Mouse (Mus musculus) ES-E14 (cell line): ENCODE measurements around the gene Hmgxb4. TPM values are rescaled to one million over a fixed set of nuclear protein-coding genes. Genes with fewer than 3 reads are reported as not detected.

ENCODE experiments used
- DNase-seq: peaks from one replicate; pipeline ENCODE4 v3.0.0-alpha.2; 2013; ENCODE audit warnings: low read depth, low spot score
- H3K27ac ChIP-seq: 2 replicates; pipeline ENCODE4 v1.5.1; 2012; ENCODE audit warnings: low read depth, mild to moderate bottlenecking, low read length, moderate library complexity, mixed read lengths; ENCODE audit not compliant: poor library complexity, insufficient read depth, severe bottlenecking
- H3K36me3 ChIP-seq: 2 replicates; pipeline ENCODE4 v1.6.1; 2012; ENCODE audit warnings: mild to moderate bottlenecking, low read length, moderate library complexity, mixed read lengths; ENCODE audit not compliant: control insufficient read depth, poor library complexity, insufficient read depth, severe bottlenecking
- H3K4me1 ChIP-seq, 2 experiments: fragments of 150-350 bp in 1 of 2; sonication (generic) in 1 of 2; 2 replicates each; pipeline ENCODE4 v1.6.1; 2012; ENCODE audit warnings: low read length in 2 of 2, mild to moderate bottlenecking in 1 of 2, mixed read lengths in 1 of 2; ENCODE audit not compliant: control insufficient read depth in 2 of 2, insufficient read depth in 2 of 2, poor library complexity in 1 of 2
- H3K4me3 ChIP-seq, 2 experiments: fragments of 150-350 bp in 1 of 2; sonication (generic) in 1 of 2; 2 replicates each; pipeline ENCODE4 v1.5.1; 2012; ENCODE audit warnings: low read length in 2 of 2, low read depth in 1 of 2, mild to moderate bottlenecking in 1 of 2, mixed read lengths in 1 of 2; ENCODE audit not compliant: insufficient read depth in 1 of 2, poor library complexity in 1 of 2, severe bottlenecking in 1 of 2
- H3K9ac ChIP-seq: 2 replicates; pipeline ENCODE4 v1.6.1; 2012; ENCODE audit warnings: low read depth, mild to moderate bottlenecking, low read length, mixed read lengths; ENCODE audit not compliant: poor library complexity, insufficient read depth, severe bottlenecking
- H3K9me3 ChIP-seq: fragments of 150-350 bp; sonication (generic); 2 replicates; pipeline ENCODE4 v1.6.1; 2012; ENCODE audit warnings: low read depth, mild to moderate bottlenecking, low read length; ENCODE audit not compliant: control insufficient read depth, insufficient read depth
- CHD2 ChIP-seq: IDR thresholded peaks from 2 replicates; pipeline ENCODE4 v1.6.1; 2014; ENCODE audit warnings: mild to moderate bottlenecking, low read depth, low read length, inconsistent platforms
- HCFC1 ChIP-seq: IDR thresholded peaks from 2 replicates; pipeline ENCODE4 v1.6.1; 2012; ENCODE audit warnings: low read length, inconsistent platforms, borderline replicate concordance; ENCODE audit not compliant: insufficient read depth
- MAFK ChIP-seq: IDR thresholded peaks from 2 replicates; pipeline ENCODE4 v1.6.1; 2014; ENCODE audit warnings: mild to moderate bottlenecking, low read depth, low read length, inconsistent platforms; ENCODE audit not compliant: insufficient read depth
- ZC3H11A ChIP-seq: IDR thresholded peaks from 2 replicates; pipeline ENCODE4 v1.6.1; 2012; ENCODE audit warnings: low read depth, mild to moderate bottlenecking, inconsistent platforms, low read length, borderline replicate concordance
- ZNF384 ChIP-seq: IDR thresholded peaks from 2 replicates; pipeline ENCODE4 v1.6.1; 2012; ENCODE audit warnings: low read depth, low read length, inconsistent platforms
- in situ Hi-C, 2 experiments: fragments of 600-800 bp; cut with MboI; formaldehyde crosslinking; loops; one replicate each; pipeline ENCODE4 v1.15.1; 2025; ENCODE audit warnings: low sequenced_read_pairs in 2 of 2, inconsistent platforms in 1 of 2; ENCODE audit not compliant: unreplicated experiment in 2 of 2
- total RNA-seq: library from RNA; depleted of rRNA; stranded (reverse); fragments of 300-350 nt; gene quantifications from 2 replicates; pipeline ENCODE4 v1.2.3, GENCODE M21; 2012

Gene Hmgxb4
- total RNA-seq, 1 experiment, result 66.5 TPM

GRCm38 (mm10) chr8:75039754-75040153 is 46.6 kb downstream of the Hmgxb4 start:
- H3K4me1 ChIP-seq, result peaks cover 3 to 8% of the 10 kb centered on the region in 2 experiments; a peak in 3 of 4 replicates
- H3K36me3 ChIP-seq, result peaks cover 3% of the 10 kb centered on the region; the same call in 1 of the 2 replicates
- H3K27ac ChIP-seq, result no peak overlapping the region
- in situ Hi-C loops, result no loop called here
- TF ChIP-seq ZNF384, result no peak
- no peak for TF ChIP-seq HCFC1
- no peak for TF ChIP-seq ZC3H11A
- TF ChIP-seq MAFK, result no peak
- TF ChIP-seq CHD2, result no peak
- H3K9me3 ChIP-seq, result no peaks in the 10 kb centered on the region
- no peak overlapping the region for H3K4me3 ChIP-seq
- no peak overlapping the region for H3K9ac ChIP-seq
- DNase-seq, result no peak

GRCm38 (mm10) chr8:75042171-75042570 is 49.0 kb downstream of the Hmgxb4 start:
- H3K36me3 ChIP-seq, result no peaks in the 10 kb centered on the region
- H3K9ac ChIP-seq, result no peak overlapping the region
- no peak overlapping the region for H3K27ac ChIP-seq
- H3K4me1 ChIP-seq, result peaks cover 3 to 5% of the 10 kb centered on the region in 2 experiments; a peak in 3 of 4 replicates
- no peak overlapping the region for H3K4me3 ChIP-seq
- TF ChIP-seq MAFK, result no peak
- TF ChIP-seq ZC3H11A, result no peak
- no peak for TF ChIP-seq ZNF384
- no peak for TF ChIP-seq CHD2
- no peak for TF ChIP-seq HCFC1
- H3K9me3 ChIP-seq, result no peaks in the 10 kb centered on the region
- in situ Hi-C loops, result no loop called here
- no peak for DNase-seq

DNA sequence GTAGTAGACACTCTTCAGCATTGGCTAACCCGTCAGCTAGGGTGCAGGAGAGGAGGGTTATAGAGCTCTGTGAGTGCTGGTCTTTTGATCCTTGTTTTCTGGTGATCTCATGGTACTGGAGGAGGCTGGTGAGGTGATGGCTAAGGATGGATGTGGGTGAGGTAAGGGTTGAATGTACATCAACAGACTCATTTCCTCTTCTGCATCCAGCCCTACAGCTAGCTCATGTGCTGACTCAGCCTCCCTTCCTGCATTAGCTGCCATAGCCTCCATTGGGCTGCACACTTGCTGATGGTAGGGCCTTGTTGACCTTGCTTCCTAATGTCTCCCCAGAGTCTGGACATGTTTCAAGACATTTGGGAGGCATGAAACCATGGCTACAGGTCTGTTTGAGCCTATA is 49.8 kb downstream of the Hmgxb4 start:
- Histone ChIP-seq H3K4me1 (peaks cover 3 to 5% of the 10 kb centered on the region in 2 experiments; a peak in 3 of 4 replicates), H3K27ac (no peak overlapping the region), H3K36me3 (no peaks in the 10 kb centered on the region; the same call in 1 of the 2 replicates), H3K9ac (no peak overlapping the region), H3K9me3 (no peaks in the 10 kb centered on the region), H3K4me3 (no peak overlapping the region)
- in situ Hi-C loops, result no loop called here
- TF ChIP-seq HCFC1 (no peak), CHD2 (no peak), MAFK (no peak), ZC3H11A (no peak), ZNF384 (no peak)
- no peak for DNase-seq

DNA sequence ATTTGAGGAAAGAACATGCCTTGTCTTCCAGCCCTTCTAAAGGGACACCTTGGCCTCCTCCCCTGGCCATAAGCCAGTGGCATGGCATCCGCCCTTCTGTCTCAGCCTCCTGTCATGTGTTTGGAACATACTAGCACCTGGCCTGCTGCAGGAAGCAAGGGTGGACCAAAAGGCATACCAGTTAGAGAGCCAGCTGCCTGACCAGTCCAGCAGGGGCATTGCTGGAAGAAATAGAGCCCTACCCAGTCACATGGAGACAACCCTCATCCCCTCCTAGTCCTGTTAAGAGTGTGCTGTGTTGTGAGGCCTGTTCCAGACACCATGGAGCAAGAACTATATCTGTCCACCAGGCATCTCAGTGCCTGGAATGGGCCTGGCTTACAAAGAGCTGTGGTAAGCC is 53.1 kb downstream of the Hmgxb4 start:
- no peak overlapping the region for H3K9ac ChIP-seq
- no peaks in the 10 kb centered on the region for H3K4me1 ChIP-seq
- TF ChIP-seq ZNF384 (no peak), HCFC1 (no peak), MAFK (no peak), CHD2 (no peak)
- H3K9me3 ChIP-seq, result no peaks in the 10 kb centered on the region
- no peaks in the 10 kb centered on the region; the same call in 1 of the 2 replicates for H3K36me3 ChIP-seq
- no peak for DNase-seq
- in situ Hi-C loops, result no loop called here
- H3K27ac ChIP-seq, result no peak overlapping the region
- no peak overlapping the region for H3K4me3 ChIP-seq

DNA sequence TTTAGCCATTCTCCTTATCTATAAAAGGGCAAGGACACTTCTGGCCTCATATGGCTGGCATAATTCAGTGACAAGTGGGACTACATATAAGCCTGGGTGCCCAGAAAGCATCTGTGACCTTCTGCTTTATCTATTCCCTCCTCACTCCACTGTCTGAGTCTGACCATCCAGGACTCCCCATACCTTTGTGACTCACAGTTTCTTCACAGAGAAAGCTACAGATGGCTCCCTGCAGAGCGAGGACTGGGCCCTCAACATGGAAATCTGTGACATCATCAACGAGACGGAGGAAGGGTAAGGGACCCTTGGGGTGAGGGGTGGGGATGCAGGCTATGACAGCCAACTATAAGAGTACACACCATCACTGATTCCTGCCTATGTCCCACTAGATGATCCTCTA is 54.6 kb downstream of the Hmgxb4 start:
- Histone ChIP-seq H3K9me3 (no peaks in the 10 kb centered on the region), H3K9ac (no peak overlapping the region), H3K27ac (no peak overlapping the region), H3K36me3 (peaks cover 3% of the 10 kb centered on the region; the same call in 1 of the 2 replicates), H3K4me3 (no peak overlapping the region), H3K4me1 (no peaks in the 10 kb centered on the region)
- DNase-seq, result no peak
- in situ Hi-C loops, result no loop called here
- TF ChIP-seq CHD2 (no peak), ZC3H11A (no peak), HCFC1 (no peak), MAFK (no peak), ZNF384 (no peak)
